Mouse (Mus musculus) megakaryocyte progenitor cell, adult 5-6 weeks (primary cell): ENCODE measurements around the gene Gpr50. TPM values are rescaled to one million over a fixed set of nuclear protein-coding genes. Genes with fewer than 3 reads are reported as not detected.
A peak's percentile ranks its signal among the peaks of the same experiment; 100 is the strongest.

Experiments
- ATAC-seq: replicated peaks from 2 replicates; pipeline ENCODE4 v1.8.0; 2016; ENCODE audit warnings: mild to moderate bottlenecking, moderate TSS enrichment, inconsistent platforms; ENCODE audit not compliant: poor library complexity
- total RNA-seq, 2 experiments: library from RNA; stranded (forward) in 1 of 2; stranded (reverse) in 1 of 2; fragments of 157-497, 149-512 nt in 1 of 2; fragments of 200-1000 nt in 1 of 2; gene quantifications; 2 replicates each; pipeline versions ENCODE4 v1.2.3 to v1.2.4; 2015 to 2017

Gpr50 gene
- total RNA-seq (2015) (not detected in 2 replicates), total RNA-seq (2017) (not detected in 2 replicates)

DNA sequence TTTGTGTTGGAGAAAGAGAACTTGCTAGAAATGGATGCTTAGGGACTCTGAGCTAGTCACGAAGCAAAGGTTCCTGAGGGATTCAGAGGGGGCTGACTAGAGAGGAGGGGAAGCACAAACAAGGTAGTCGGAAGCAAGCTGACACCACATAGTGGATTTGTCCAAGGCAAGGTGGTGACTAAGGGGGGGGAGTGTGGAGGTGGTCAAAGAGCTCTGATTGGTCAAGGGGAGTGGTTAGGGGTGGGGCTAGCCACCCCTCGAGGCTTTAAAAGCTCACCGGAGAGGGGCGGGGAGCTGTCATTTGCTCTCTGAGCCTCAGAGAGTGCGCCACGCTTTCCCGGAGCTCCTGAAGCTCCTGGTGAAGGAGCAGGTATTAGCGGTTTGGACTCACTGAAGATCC, at the start of gene Gpr50:
Gene Gpr50 (plus strand): TSS at position 294 of the 400 bp plus-strand sequence.
- ATAC-seq = no peak

DNA sequence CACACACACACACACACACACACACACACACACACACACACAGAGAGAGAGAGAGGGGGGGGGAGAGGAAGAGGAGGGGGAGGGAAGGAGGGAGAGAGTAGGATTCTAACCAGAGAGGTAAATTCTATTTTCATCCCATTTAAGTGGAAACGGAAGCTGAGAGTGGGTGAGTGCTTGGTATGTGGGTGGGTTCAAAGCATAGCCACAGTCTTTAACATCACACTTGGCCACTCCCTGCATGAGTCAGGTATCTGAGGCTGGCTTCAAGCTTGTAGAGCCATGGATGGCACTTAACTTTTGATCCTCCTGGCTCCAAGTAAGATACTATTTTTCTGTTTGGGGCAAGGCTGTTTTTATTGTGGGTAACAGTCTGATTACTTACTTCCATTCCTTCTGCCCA, 41.2 kb upstream of the Gpr50 start:
- ATAC-seq = peak; percentile 71

GRCm38 (mm10) chrX:71623843-71624242, 39.6 kb upstream of the Gpr50 start:
- ATAC-seq = peak; percentile 73

- ATAC-seq = peak; percentile 58
Measured at GRCm38 (mm10) chrX:71628306-71628705, 35.2 kb upstream of the Gpr50 start.

- ATAC-seq = no peak
Measured at GRCm38 (mm10) chrX:71630709-71631108, 32.8 kb upstream of the Gpr50 start.

- no peak for ATAC-seq
Measured at GRCm38 (mm10) chrX:71631130-71631529, 32.3 kb upstream of the Gpr50 start.

GRCm38 (mm10) chrX:71647958-71648357, 15.5 kb upstream of the Gpr50 start:
- ATAC-seq = peak; percentile 68

GRCm38 (mm10) chrX:71648434-71648833, 15.0 kb upstream of the Gpr50 start:
- no peak for ATAC-seq

DNA sequence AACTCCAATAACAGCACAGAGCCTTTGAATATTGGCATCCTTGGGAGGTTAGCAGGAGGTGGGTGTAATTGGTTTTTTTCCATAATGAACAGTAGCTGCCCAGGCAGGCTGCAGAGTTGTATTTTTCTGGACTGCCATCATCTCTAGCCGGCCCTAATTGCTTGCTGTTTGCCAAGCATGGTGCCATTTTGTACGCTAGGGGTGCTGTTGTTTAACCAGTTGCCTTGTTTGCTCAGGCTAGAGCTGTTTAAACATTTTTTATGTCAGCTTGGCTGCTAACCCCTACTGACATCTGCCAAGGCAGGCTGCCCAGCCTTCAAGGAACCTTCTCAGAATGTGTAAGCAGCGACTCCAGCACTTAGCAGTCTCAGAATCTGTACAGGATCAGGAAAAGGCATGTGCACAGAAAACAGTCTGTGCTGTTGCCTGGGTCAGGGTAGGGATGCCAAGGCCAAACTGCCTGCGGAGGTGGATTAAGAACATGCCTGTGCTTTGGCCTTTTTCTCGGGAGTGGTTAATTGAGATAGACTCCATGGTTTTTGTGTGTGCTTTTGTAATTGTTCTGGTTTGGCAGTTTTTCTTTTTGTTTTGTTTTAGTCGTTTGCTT, 14.5 kb upstream of the Gpr50 start:
- no peak; the same call in 1 of the 2 replicates for ATAC-seq

DNA sequence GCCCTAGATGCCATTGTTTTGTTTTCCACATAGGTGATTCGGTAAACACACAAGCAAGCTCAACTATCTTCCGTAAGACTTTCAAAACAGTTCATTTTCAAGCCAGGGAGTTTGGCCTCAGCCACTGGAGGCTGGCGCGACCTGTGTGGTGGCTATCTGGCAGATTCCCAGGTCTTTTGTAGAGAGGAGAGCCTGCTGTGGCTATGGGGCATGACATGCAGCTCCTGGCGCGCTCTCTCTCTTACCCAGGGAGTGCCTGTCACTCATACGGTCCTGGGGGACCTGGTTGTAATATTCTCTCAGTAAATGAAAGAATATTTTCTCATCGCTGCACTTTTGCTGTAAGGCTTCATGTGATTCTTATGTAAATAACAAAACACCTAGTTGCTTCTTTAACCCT, 13.5 kb upstream of the Gpr50 start:
- ATAC-seq = no peak

- ATAC-seq = no peak
Measured at GRCm38 (mm10) chrX:71661794-71662193, 1.7 kb upstream of the Gpr50 start.

GRCm38 (mm10) chrX:71663871-71664687, 612 bp downstream of the Gpr50 start:
- ATAC-seq = no peak

DNA sequence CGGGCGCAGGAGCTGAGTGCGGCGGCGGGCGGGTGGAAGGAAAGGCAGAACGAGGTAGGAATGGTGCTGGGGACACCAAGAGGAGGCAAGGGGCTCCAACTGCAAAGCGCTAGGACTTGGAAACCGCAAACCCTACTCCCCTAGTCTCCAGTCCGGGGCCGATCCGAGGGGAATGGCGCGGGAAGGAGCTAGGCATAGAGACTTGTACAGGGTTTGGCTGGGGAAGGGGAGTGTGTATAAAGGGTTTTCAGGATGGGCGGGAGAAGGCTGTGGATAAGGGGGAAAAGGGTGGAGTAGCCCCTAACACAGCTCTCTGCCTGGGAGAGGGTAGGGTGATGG, 1.2 kb downstream of the Gpr50 start:
- no peak for ATAC-seq

GRCm38 (mm10) chrX:71670254-71670653, 6.8 kb downstream of the Gpr50 start:
- no peak for ATAC-seq

DNA sequence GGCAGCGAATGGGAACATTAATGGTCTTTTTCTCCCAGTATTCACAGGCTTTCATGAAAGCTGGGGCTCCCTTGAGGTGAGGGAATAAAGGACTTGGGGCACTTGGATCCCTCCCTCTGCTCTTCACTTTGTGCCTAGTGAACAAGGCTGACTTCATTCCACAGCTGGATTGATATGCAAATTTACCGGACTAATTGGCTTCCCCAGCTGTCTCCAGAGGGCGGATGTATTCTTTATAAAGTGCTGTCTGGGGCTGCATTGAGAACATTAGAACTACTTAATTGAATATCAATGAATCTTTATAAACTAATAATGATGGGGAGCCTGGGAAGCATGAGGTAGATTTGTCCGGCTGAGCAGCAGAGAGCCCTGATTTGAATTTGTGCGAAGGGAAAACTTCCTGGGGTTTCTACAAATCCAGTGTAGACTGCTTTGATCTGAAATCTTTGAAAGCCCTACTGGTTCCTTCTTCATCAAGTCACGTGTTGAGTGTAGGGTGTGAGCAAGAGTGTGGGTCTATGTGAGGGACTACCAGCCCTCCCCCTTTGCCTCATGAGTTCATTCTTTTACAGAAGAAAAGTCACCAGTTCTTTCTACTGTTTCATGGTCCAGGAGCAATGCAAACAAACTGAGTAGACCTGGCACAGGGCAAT, 37.5 kb downstream of the Gpr50 start:
- ATAC-seq = no peak

Other genes with a start within 250 kb of the Gpr50 start
- 3.9 and 5.6 TPM in 2 replicates for gene Cd99l2, start 170.8 kb upstream of the Gpr50 start, total RNA-seq (2015)
- gene Cd99l2, start 170.8 kb upstream of the Gpr50 start, total RNA-seq (2017) = 4.1 and 9.5 TPM in 2 replicates
- gene Hmgb3, start 107.7 kb upstream of the Gpr50 start, total RNA-seq (2015) = 92.2 and 113 TPM in 2 replicates
- 137 and 192 TPM in 2 replicates for gene Hmgb3, start 107.7 kb upstream of the Gpr50 start, total RNA-seq (2017)
- gene Vma21, start 152.3 kb downstream of the Gpr50 start, total RNA-seq (2015) = 42.0 and 52.7 TPM in 2 replicates
- gene Vma21, start 152.3 kb downstream of the Gpr50 start, total RNA-seq (2017) = 9.1 and 12.1 TPM in 2 replicates